Mouse (Mus musculus): ENCODE measurements around the gene Kalrn. TPM values are rescaled to one million over a fixed set of nuclear protein-coding genes. Genes with fewer than 3 reads are reported as not detected.

Gene Kalrn
- total RNA-seq, 2 experiments from 2014 or later: 2.0 to 2.2 TPM

DNA sequence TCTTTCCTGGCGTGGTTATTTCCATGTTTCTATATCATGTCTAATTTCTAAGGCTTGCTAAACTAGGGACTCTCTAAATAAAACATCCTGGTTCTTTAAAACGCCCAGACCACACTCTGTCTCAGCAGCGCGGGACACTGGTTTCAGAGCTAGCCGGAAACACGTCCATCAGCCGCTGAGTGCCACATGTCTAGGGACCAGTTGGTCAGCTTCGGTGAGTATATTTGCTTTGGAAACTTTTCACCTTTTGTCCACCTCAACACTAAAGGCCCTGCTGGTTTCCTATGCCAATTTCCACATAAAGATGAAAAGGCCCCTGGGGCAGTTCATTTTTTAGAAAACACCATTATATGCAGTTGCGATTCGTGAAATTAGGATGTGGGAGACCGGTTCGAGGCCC is 524.0 kb downstream of the Kalrn start:
- ATAC-seq (replicated peaks; ENCODE audit: poor library complexity): no peak

DNA sequence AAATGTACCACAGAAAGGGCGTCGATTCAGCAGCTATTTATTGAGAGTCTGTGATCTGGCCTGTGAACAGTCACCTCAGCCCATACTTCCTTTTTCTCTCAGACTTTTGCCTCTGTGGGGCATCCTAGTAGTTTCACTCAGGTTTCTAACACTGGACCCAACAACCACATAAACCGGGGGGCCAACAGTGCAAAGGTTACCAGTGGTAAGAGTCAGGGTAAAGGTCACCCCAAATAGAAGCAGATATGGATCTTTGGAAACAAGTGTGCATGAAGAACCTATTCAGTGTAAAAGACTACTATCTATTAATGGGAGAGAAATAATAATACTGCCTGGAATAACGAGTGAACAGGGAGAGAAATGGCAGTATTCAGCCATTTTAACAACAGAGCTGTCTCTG is 525.1 kb downstream of the Kalrn start:
- ATAC-seq (replicated peaks; ENCODE audit: poor library complexity): no peak

DNA sequence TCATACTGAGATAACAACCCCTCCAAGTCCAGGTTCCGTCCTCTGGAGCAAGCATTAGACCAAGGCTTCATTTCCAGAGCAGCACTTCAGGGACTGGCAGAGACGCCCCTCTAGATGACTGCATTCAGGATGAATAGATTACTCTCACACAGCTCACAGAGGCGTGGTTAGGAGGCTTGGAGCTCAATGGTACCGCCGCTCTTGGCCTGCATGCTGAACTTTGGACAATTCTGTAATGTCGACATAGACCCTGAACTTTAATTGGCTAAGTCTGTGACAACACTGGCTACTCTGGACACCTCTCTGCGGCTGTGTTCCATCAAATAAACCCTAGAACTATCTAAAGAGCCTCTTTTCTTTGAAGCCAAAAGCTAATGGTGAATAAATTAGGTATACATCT is 525.8 kb downstream of the Kalrn start:
- ATAC-seq (replicated peaks; ENCODE audit: poor library complexity): no peak

DNA sequence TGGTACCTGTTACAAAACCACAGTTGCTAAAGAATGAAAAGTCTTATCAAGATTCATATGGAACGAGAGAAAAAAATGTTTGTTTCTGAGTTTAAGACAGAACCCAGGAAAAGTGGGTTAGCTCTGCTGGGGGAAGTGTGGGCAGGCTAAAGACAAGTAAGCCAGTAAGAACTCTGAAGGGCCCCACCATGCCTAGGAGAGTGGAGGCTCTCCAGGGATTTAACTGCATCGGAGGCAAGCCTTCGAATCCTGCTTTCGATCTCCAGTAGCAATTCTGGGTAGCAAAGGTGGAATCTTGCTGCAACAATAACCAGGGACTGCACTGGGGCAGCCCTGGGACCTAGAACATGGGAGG is 526.3 kb downstream of the Kalrn start:
- ATAC-seq (replicated peaks; ENCODE audit: poor library complexity): no peak

DNA sequence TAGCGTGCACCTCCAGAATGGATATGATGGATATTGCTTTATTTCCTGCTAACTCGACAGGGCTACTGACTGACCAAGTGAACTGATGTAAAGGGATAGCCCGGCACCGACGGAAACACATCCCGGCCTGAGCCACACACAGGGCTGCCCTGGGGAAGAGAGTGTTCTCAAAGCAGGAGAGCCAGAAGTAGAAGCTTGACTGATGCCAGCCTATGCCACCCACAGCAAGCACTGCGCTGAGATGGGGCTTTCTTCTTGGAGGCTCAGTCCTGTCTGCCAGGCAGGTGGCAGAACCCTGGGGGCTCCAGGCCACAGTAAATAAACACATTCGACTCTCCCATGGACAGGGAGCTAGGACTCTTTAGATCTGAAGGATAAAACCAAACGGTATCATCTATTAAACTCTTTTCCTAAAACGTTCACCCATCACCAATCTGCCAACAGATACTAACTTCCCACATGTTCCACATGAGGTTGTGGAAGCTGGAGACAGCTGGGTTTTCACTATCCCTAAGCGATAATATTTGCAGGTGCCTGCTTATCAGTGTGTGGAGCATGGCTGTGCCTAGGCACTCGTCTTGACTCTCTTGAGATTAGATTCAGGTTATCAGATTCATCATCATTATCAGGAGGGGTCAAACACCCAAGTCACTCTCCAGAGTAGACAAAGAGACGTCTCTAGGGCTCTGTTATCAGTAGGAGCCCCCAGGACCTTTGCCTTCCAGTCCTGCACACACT is 526.9 kb downstream of the Kalrn start:
- no peak for ATAC-seq (replicated peaks; ENCODE audit: poor library complexity)

DNA sequence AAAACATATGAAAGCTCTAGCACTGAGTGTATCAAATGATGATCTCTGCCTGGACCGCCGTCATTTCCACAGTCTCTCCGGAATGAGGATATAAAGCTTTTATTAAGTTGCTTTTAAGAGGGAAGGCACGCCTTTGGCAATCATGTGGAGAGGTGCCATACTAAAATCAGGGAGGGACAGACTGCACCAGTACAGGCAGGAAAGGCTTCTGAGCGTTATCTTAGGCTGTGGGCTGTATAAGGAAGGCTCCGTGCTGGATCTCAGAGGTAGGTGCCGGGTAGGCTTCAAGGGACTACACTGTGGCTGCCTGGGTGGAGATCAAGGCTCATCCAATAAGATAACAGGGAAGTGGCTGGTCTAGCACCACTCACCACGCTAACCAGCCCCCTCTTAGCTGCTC is 528.8 kb downstream of the Kalrn start:
- peak; percentile 84 for ATAC-seq (replicated peaks; ENCODE audit: poor library complexity)

DNA sequence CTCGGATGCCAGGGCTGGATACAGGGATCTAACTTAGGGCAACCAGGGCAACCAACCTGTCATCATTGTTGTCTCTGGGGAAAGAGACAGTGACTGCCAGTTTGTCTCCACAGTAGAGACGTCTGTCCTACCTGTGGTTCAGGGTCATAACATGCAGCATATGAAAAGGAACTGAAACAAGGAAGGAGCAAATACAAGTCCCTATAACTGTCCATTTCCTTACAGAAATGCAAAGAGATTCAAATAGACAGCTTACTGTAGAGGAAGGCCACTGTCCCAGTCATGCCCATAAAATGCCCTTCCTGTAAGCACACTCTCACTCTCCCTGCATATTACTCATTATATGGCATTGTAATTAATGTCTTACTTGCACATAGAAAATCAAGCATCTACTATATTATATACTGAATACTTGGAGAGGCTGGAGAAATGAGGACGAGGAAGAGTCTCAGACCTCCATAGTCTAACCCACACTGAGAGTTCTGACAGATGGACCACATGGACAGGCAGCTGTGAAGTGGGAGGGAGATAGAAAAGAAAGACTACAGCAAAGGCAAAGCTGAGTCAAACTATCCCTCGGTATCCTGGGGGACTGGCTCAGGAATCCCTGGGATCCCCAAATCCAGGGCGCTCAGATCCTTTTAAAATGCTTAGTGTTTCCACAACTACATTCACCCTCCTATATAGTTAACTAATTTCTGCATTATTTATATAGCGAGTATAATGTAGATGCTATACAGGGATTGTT is 530.1 kb downstream of the Kalrn start:
- ATAC-seq (replicated peaks; ENCODE audit: poor library complexity): no peak

DNA sequence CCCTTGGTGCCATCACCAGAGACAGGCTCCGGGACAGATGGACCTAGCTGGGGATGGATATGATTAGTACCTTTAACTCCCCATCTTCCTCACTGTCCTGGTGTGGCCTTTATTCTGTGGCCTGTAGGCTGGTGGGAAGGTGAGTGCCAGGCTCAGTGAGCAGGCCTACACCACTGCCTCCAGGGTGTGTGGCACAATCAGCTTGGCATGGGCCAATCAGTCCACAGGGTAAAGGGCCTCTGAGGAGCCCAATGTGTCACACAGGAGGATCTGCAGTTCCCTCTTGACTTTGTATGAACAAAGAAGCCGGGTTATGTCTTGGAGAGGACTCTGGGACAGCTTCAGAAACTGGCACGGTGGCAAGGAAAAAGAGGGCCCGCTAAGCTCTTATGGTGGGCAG is 530.7 kb downstream of the Kalrn start:
- no peak for ATAC-seq (replicated peaks; ENCODE audit: poor library complexity)

DNA sequence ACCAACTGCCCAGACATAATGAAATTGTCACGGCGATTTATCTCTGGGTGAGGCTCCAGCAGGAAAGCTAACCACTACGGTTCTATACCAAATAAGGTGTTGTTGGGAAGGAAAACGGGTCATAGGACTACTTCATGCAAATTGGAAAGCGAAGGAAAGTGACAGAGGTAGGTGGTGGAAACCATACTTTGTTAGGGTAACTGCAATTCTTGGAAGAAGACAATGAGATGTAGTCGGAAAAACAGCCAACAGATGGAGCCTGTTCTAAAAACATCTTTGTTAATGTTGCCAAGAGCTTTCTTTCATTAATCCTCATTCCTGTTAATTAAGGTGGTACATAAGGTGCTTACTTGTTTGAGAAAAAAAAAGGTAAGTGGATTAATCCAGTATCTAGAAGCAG is 533.1 kb downstream of the Kalrn start:
- no peak for ATAC-seq (replicated peaks; ENCODE audit: poor library complexity)

DNA sequence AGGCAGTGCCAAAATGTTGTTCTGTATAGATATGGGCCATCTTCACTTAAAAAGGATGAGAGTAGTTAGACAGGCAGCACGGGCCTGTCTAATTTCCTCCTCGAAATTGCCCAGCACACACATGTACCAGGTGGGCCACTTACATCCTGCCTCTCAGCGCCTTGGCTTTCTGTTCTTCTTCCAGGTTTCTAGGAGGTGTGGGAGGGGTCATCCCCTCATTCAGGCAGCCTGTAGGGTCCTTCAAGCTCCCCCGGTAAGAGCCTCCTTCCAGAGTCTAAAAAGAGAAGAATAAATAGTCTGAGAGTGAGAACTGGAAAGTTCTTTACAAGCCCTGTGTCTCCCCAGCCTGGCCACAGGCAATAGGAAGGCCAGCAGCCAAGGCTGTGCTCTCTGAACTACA is 533.6 kb downstream of the Kalrn start:
- ATAC-seq (replicated peaks; ENCODE audit: poor library complexity): no peak

DNA sequence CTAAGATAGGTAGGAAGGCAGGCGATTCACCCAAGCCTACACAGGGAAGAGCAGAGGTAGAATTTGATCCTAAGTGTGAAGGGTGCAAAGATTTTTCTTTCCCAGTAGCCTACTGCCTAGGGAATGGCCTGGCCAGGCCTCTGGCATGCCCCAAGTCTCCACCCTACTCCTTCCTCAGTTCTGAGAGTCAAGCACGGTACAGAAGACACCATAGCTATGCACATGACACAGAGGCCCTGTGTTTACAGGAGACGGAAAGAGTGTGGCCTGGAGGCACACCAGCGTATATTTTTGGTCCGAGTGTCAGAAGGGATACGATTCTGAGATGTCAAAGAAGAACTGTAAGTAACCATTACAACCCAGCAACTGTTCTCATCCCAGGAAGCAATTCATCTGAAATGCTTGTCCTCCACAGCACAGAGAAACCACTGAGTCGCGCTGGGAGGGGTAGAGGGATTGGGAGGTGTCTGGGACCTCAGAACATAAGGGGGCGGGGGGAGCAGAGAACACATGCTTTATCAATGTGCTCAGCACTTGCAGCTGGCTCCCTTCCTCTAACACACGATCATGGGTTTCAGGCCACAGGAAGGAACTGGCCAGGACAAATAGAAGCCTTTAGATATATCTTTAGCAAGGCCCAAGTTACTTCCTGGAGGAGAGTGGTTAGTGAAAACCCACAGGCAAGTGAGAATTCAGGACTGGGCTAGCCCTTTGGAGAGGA is 536.8 kb downstream of the Kalrn start:
- peak; percentile 67 for ATAC-seq (replicated peaks; ENCODE audit: poor library complexity)

DNA sequence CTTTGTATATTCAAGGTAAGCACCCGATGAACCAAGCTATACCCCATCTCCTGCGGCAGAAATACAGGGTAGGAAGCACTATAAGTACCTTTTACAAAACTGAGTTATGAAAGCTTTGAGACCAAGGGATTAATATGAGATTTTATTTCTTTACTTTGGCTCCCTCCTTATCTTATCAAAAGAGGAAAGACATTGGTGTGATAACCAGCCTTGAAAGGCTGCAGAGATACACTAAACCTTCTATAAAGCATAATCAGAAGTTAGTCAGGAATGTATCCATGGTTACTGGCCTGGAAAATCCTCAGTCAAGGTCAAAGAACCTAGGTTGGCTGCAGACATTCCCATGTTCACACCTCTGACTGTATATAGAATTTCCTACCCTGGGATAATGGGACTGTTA is 537.6 kb downstream of the Kalrn start:
- ATAC-seq (replicated peaks; ENCODE audit: poor library complexity): no peak

DNA sequence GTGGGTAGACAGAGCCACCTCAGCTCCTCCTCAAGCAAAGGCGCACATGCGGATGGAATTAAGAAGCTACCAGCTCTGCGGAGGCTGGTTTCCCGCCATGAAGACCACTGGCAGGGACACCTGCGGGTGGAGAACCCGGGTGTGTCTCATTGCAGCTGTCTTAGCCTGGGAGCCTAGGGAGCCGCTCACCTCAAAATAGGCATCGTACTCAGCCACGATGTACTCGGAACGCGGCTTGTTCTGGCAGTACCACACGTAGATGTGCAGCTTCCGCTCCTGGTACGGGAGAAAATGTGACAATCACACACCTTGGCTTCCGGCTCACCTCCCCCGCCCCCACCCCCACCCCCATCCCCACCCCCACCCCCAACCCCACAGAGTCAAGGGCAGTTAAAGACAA is 539.1 kb downstream of the Kalrn start:
- ATAC-seq (replicated peaks; ENCODE audit: poor library complexity): no peak

DNA sequence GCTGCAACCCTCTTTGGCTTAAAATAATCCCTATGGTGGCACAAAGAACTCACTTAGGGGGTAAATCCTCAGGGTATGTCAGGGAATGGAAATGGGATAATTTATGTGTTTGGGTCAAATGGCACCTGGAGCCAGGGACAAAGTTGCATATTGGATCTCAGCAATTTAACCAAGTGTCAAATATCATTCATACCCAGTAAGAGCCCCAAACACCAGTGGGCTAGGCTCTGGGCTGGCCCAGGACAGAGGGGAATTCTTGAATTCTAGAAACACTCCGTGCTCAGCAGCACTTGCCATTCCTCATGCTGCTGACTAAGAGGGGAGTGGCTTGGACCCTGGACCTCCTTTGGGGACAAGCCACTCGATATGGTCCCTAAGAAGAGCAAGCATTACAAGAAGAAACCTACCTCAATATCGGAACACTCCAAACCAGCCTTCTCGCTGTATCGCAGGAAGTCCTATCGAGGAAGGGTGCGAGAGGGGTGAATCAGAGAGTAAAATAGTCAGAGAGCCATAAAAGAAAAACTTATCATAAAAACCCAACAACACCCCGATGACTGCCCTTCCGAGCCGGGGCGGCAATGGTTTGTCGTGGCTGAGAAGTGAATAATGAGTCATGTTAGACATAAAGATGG is 541.2 kb downstream of the Kalrn start:
- ATAC-seq (replicated peaks; ENCODE audit: poor library complexity): no peak

DNA sequence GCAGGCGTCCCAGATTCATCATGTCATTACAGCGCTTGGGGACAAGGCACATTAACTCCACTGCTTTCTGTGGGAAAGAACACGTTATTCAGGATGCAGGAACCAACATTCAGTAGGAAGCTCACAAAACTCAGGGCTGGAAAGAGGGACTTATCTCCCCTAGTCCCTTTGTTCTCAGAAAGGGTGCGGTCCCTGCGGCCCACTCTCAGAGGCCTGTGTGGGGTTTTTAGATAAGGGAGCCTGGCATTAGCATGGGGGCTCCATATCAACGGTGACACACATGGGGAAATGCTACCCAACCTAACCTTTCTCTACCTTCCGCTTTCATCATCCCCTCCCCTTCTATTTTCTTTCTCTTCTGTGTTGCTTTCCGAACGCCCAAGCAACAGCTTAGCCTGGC is 541.8 kb downstream of the Kalrn start:
- ATAC-seq (replicated peaks; ENCODE audit: poor library complexity): peak; percentile 96

DNA sequence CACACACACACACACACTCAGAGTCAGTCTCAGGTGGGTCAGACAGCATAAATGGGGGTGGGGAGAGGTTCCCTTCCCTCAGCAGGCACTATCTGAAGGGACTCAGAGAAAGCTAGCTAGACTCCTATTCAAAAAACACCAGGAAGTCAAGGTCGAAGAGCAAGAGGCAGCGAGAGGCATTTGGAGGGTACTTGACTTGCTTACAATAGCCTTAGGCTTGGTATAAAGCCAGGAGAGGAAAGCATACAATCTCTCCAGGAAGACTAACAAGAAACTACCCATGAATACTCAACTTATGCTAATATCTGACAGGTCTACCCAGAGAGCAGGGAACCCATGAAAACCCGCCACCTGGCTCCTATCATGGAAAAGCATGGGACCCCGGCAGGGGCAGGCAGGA is 543.0 kb downstream of the Kalrn start:
- no peak for ATAC-seq (replicated peaks; ENCODE audit: poor library complexity)

DNA sequence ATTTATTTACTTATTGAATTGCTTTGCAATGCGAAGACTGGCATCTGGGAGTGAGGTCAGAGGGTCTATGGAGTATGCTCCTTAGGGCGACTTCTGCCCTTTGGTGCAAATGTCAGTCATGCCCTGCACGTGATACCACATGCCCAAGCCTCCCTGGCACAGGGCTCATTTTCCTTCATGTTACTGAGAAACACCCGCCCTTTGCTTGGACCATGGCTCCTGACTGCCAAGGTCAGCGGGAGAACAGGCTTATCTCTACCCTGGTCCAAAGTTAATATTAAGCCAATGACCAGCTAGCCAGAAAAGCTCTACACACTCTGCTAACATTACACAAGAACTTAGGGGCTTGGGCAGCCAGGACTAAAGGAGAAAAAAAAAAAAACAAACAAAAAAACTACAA is 543.5 kb downstream of the Kalrn start:
- ATAC-seq (replicated peaks; ENCODE audit: poor library complexity): no peak

DNA sequence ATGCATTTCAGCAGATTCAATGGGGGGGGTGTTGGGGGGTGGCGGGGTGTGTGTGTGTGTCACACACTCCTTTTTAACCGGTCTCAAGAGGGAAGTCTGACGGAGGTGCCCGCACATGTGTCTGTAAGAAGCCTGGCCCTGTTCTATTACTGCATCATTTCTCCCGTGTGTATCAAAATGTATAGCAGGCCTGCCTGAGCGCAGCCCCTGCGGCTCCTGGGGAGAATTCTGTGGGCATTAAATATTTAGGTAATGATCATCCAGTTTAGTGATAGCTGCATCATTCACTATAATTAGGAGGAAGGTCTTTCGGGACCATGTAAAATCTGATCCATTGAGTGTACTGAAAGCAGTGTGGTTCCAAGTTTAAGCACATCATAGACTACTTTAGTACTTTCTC is 556.1 kb downstream of the Kalrn start:
- ATAC-seq (replicated peaks; ENCODE audit: poor library complexity): no peak

DNA sequence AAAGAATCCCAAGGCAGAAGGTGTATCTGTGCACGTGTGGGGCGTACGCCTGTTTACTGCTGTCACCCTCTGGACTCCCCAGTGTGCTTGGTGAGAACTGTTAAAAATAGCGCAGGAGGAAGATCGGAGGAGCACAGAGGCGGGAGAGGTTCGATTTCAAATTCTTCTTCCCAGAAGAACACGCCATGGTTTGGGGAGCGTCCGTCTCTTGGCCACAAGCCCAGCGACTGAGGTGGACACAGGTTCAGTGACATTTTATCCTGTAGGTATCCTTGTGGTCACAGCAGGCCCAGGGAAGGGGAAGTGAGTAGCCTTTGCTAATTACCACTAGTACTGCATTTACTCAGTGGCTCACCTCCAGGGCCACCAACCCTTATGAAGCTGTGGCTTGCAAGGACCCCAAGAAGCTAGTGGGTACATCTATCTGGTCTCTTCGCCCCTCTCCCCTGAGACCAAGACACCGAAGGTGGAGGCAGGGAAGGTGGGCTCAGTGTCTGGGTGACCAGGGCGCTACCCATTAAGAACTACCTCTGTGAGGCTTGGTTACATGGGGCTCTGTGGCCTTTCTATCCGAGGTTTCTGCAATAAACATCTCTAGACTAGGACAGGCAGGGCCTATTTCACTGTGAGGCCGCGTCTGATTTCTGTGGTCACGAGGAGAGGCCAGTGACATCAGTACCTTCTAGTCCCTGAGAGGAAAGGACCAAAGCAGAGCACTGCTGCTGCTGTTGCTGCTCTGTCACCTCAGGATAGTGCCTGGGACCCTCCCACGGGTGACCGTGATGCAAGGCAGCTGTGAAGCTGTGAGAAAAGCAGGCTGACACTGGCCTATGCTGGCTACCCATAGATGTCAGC is 561.1 kb downstream of the Kalrn start:
- no peak for ATAC-seq (replicated peaks; ENCODE audit: poor library complexity)

DNA sequence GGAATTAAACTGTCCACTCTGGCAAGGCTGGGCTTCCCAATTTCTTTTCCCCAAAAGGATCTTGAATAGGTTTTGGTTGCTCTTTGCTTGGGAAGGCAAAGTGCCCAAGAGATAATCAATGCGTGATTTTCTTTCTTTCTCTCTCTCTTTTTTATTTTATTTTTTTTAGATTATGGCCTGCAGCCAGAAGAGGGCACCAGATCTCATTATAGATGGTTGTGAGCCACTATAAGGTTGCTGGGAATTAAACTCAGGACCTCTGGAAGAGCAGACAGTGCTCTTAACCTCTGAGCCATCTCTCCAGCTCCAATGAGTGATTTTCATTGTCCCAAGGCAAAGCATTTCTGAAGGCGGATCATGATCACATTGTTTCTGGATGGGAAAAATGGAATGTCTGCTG is 563.8 kb downstream of the Kalrn start:
- ATAC-seq (replicated peaks; ENCODE audit: poor library complexity): no peak

DNA sequence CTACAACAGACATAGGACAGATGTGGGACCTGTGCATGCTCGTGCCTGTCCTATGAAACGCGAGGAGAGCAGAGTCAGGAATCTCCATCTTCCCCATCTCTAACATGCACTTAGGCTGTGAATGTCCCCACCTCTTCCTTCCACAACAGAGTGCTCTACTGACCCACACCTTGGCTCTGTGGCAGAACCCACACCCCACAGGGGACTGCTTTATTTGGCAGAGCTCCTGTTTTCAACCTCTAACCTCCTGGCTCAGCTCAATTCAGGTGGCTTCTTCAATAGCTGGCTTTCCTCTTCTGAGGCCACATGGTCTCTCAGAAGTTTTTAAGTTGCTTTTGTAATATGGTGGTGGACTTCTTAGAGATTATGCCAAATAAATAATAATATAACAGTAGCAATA is 567.3 kb downstream of the Kalrn start:
- ATAC-seq (replicated peaks; ENCODE audit: poor library complexity): no peak
